Mouse (Mus musculus): ENCODE results near the gene Zfp683. TPM values are rescaled to one million over a fixed set of nuclear protein-coding genes. Genes with fewer than 3 reads are reported as not detected.

Zfp683 gene
- total and polyA plus RNA-seq, 3 experiments = 0.16 TPM; not detected in 2

GRCm38 (mm10) chr4:134096120-134096519, 42.5 kb downstream of the Zfp683 start:
- peak overlapping the region; percentile 97 for H3K27ac ChIP-seq (ENCODE audit: insufficient read depth, low read depth)
- H3K36me3 ChIP-seq (replicated peaks in 1 of 2; ENCODE audit: control insufficient read depth in 1 of 2, insufficient read depth in 1 of 2, low read length in 1 of 2) = peaks cover 15 to 25% of the 10 kb centered on the region in 2 experiments
- in situ Hi-C loops (cut with MboI; ENCODE audit: low pct_ligation_motif_present, low pct_unique_long_range_greater_than_20kb, low sequenced_read_pairs) (loop anchor here (25.0 kb wide), 1 partner anchor 509 kb away; the partner anchor contains the start of gene Gpn2), dilution Hi-C loops (cut with MboI; ENCODE audit: extremely low pct_ligation_motif_present, extremely low pct_unique_long_range_greater_than_20kb, low sequenced_read_pairs) (no loop called here)
- H3K9me3 ChIP-seq (replicated peaks; ENCODE audit: low read length) = no peaks in the 10 kb centered on the region
- peaks cover 25% of the 10 kb centered on the region for H3K79me2 ChIP-seq (replicated peaks; ENCODE audit: control insufficient read depth, extremely low read depth, insufficient read depth, poor library complexity, severe bottlenecking)
- H3K9ac ChIP-seq (ENCODE audit: insufficient read depth, low read depth) = peak overlapping the region; percentile 48; the same call in 1 of the 2 replicates
- peaks cover 12 to 47% of the 10 kb centered on the region in 2 experiments for H3K4me1 ChIP-seq (ENCODE audit: control insufficient read depth in 1 of 2, insufficient read depth in 2 of 2)
- H3K27me3 ChIP-seq (replicated peaks) = no peaks in the 10 kb centered on the region
- H3K4me3 ChIP-seq (replicated peaks in 1 of 3; ENCODE audit: low read depth in 2 of 3, low read length in 2 of 3, poor library complexity in 1 of 3) = no peak overlapping the region
- H3K4me2 ChIP-seq (ENCODE audit: insufficient read depth, low read depth, poor library complexity, severe bottlenecking) = peak overlapping the region; percentile 48
- no peak for TF ChIP-seq EP300 (IDR thresholded peaks at IDR 0.05; ENCODE audit: low read length)
- TF ChIP-seq TCF12 (IDR thresholded peaks at IDR 0.05; ENCODE audit: low read depth, low read length) = 0 out of 2 replicates have a peak, but pooled peaks have one; percentile 20
- DNase-seq (ENCODE audit: extremely low read depth) = no peak

GRCm38 (mm10) chr4:134097015-134097608, 43.5 kb downstream of the Zfp683 start:
- Histone ChIP-seq H3K4me1 (ENCODE audit: control insufficient read depth in 1 of 2, insufficient read depth in 2 of 2) (peaks cover 12 to 45% of the 10 kb centered on the region in 2 experiments), H3K9ac (ENCODE audit: insufficient read depth, low read depth) (peak overlapping the region; percentile 48; the same call in 1 of the 2 replicates), H3K36me3 (replicated peaks in 1 of 2; ENCODE audit: control insufficient read depth in 1 of 2, insufficient read depth in 1 of 2, low read length in 1 of 2) (peaks cover 15 to 23% of the 10 kb centered on the region in 2 experiments), H3K4me2 (ENCODE audit: insufficient read depth, low read depth, poor library complexity, severe bottlenecking) (peak overlapping the region; percentile 62; the same call in 1 of the 2 replicates), H3K4me3 (replicated peaks in 1 of 3; ENCODE audit: low read depth in 2 of 3, low read length in 2 of 3, poor library complexity in 1 of 3) (peak overlapping the region in 2 of 3 experiments; percentile 33 to 52), H3K27ac (ENCODE audit: insufficient read depth, low read depth) (peak overlapping the region; percentile 97), H3K79me2 (replicated peaks; ENCODE audit: control insufficient read depth, extremely low read depth, insufficient read depth, poor library complexity, severe bottlenecking) (peaks cover 25% of the 10 kb centered on the region), H3K27me3 (replicated peaks) (no peaks in the 10 kb centered on the region), H3K9me3 (replicated peaks; ENCODE audit: low read length) (no peaks in the 10 kb centered on the region)
- dilution Hi-C loops (cut with MboI; ENCODE audit: extremely low pct_ligation_motif_present, extremely low pct_unique_long_range_greater_than_20kb, low sequenced_read_pairs) = no loop called here
- in situ Hi-C loops (cut with MboI; ENCODE audit: low pct_ligation_motif_present, low pct_unique_long_range_greater_than_20kb, low sequenced_read_pairs) = loop anchor here (25.0 kb wide), 1 partner anchor 510 kb away; the partner anchor contains the start of gene Gpn2
- DNase-seq (ENCODE audit: extremely low read depth) = peak; percentile 99
- TF ChIP-seq ZKSCAN1 (IDR thresholded peaks at IDR 0.05; ENCODE audit: borderline replicate concordance, low read depth, low read length) (no peak), HCFC1 (IDR thresholded peaks at IDR 0.05; ENCODE audit: low read depth, low read length) (peak; percentile 72), MAFK (IDR thresholded peaks at IDR 0.05; ENCODE audit: insufficient replicate concordance, low read length) (peak; percentile 57; the same call in 1 of the 2 replicates), NRF1 (IDR thresholded peaks at IDR 0.05; ENCODE audit: low read depth, low read length) (peak; percentile 21; the same call in 1 of the 2 replicates), CTCF (conservative IDR thresholded peaks at IDR 0.05 in 1 of 2, IDR thresholded peaks at IDR 0.05 in 1 of 2; ENCODE audit: low read depth in 2 of 2, low read length in 2 of 2) (no peak), SIN3A (IDR thresholded peaks at IDR 0.05; ENCODE audit: low read length) (peak; percentile 92), USF2 (conservative IDR thresholded peaks at IDR 0.05; ENCODE audit: low read depth, low read length) (no peak), KAT2A (IDR thresholded peaks at IDR 0.05; ENCODE audit: insufficient replicate concordance, low read length) (peak; percentile 81), POLR2A (IDR thresholded peaks at IDR 0.05; ENCODE audit: low read depth, low read length) (peak; percentile 70), POLR2AphosphoS2 (IDR thresholded peaks at IDR 0.05; ENCODE audit: low read depth, low read length) (no peak), ETS1 (conservative IDR thresholded peaks at IDR 0.05; ENCODE audit: low read depth, low read length) (peak; percentile 96), E2F4 (IDR thresholded peaks at IDR 0.05; ENCODE audit: insufficient replicate concordance, low read depth, low read length) (peak; percentile 71; the same call in 1 of the 2 replicates), JUN (IDR thresholded peaks at IDR 0.05; ENCODE audit: insufficient read depth, low read depth, low read length) (peak; percentile 97), ZC3H11A (IDR thresholded peaks at IDR 0.05; ENCODE audit: low read depth, low read length) (no peak), MEF2A (IDR thresholded peaks at IDR 0.05; ENCODE audit: borderline replicate concordance, low read depth, low read length) (peak; percentile 97), ELF1 (IDR thresholded peaks at IDR 0.05; ENCODE audit: low read depth, low read length) (peak; percentile 90), GABPA (IDR thresholded peaks at IDR 0.05; ENCODE audit: insufficient replicate concordance, low read depth, low read length) (no peak), EP300 (IDR thresholded peaks at IDR 0.05; ENCODE audit: low read length) (peak; percentile 96), CHD2 (IDR thresholded peaks at IDR 0.05; ENCODE audit: low read length) (peak; percentile 98), NELFE (IDR thresholded peaks at IDR 0.05; ENCODE audit: low read depth, low read length) (peak; percentile 22; the same call in 1 of the 2 replicates), ZMIZ1 (IDR thresholded peaks at IDR 0.05; ENCODE audit: low read depth, low read length) (peak; percentile 77), RAD21 (IDR thresholded peaks at IDR 0.05; ENCODE audit: low read depth, low read length) (no peak; the same call in 1 of the 2 replicates), MYC (IDR thresholded peaks at IDR 0.05; ENCODE audit: low read depth, low read length) (peak; percentile 80), ZNF384 (IDR thresholded peaks at IDR 0.05; ENCODE audit: low read depth, low read length) (peak; percentile 64), UBTF (IDR thresholded peaks at IDR 0.05; ENCODE audit: low read depth, low read length) (peak; percentile 52; the same call in 1 of the 2 replicates), BHLHE40 (IDR thresholded peaks at IDR 0.05; ENCODE audit: low read depth, low read length) (peak; percentile 75; the same call in 1 of the 2 replicates), JUND (conservative IDR thresholded peaks at IDR 0.05; ENCODE audit: low read depth, low read length) (peak; percentile 90), SMC3 (IDR thresholded peaks at IDR 0.05; ENCODE audit: low read depth, low read length) (peak; percentile 31), PAX5 (IDR thresholded peaks at IDR 0.05; ENCODE audit: low read length) (no peak), MXI1 (IDR thresholded peaks at IDR 0.05; ENCODE audit: low read depth, low read length) (0 out of 2 replicates have a peak, but pooled peaks have one; percentile 44)
